Mouse (Mus musculus) CH12.LX (cell line): ENCODE measurements at regions not wholly inside any gene's neighbourhood (a gene's known extent, or its start where the extent isn't known, plus 50 kb on each side); places are given as distances from the start of the nearest gene placed in this dataset.

ENCODE experiments used
- DNase-seq: peaks from one replicate; pipeline ENCODE4 v3.0.0-alpha.2; 2013; ENCODE audit errors: extremely low read depth
- H3K27ac ChIP-seq: 2 replicates; pipeline ENCODE4 v1.5.1; 2012; ENCODE audit warnings: low read depth, mild to moderate bottlenecking, control low read depth, moderate library complexity; ENCODE audit not compliant: insufficient read depth
- H3K27me3 ChIP-seq: replicated peaks from 2 replicates; pipeline ENCODE3; 2012; ENCODE audit warnings: inconsistent platforms
- H3K36me3 ChIP-seq, 2 experiments: replicated peaks in 1 of 2; 2 replicates each; pipeline versions ENCODE3 to v1.6.1; 2012; ENCODE audit warnings: inconsistent platforms in 1 of 2, low read length in 1 of 2, mild to moderate bottlenecking in 1 of 2, mixed read lengths in 1 of 2, moderate library complexity in 1 of 2; ENCODE audit not compliant: control insufficient read depth in 1 of 2, insufficient read depth in 1 of 2
- H3K4me1 ChIP-seq, 2 experiments: 2 replicates each; pipeline ENCODE4 v1.6.1; 2012; ENCODE audit warnings: inconsistent platforms in 1 of 2, moderate library complexity in 1 of 2; ENCODE audit not compliant: insufficient read depth in 2 of 2, control insufficient read depth in 1 of 2
- H3K4me2 ChIP-seq: 2 replicates; pipeline ENCODE4 v1.6.1; 2012; ENCODE audit warnings: low read depth, mild to moderate bottlenecking, control low read depth; ENCODE audit not compliant: poor library complexity, insufficient read depth, severe bottlenecking
- H3K4me3 ChIP-seq, 3 experiments: fragments of 150-350 bp in 1 of 3; sonication (generic) in 1 of 3; replicated peaks in 1 of 3; 2 replicates each; pipeline versions ENCODE3 to v1.5.1; 2011 to 2012; ENCODE audit warnings: low read depth in 2 of 3, low read length in 2 of 3, mild to moderate bottlenecking in 2 of 3, moderate library complexity in 2 of 3, control low read depth in 1 of 3, improper control_type of control experiment in 1 of 3, inconsistent platforms in 1 of 3, mixed read lengths in 1 of 3; ENCODE audit not compliant: poor library complexity in 1 of 3
- H3K79me2 ChIP-seq: replicated peaks from 2 replicates; pipeline ENCODE4 v1.6.1; 2012; ENCODE audit warnings: mild to moderate bottlenecking, moderate library complexity; ENCODE audit not compliant: control insufficient read depth, poor library complexity, insufficient read depth, severe bottlenecking; ENCODE audit errors: extremely low read depth
- H3K9ac ChIP-seq: 2 replicates; pipeline ENCODE4 v1.6.1; 2012; ENCODE audit warnings: low read depth, mild to moderate bottlenecking, control low read depth, moderate library complexity; ENCODE audit not compliant: insufficient read depth
- H3K9me3 ChIP-seq: replicated peaks from 2 replicates; pipeline ENCODE3; 2012; ENCODE audit warnings: low read length, inconsistent platforms, mixed read lengths
- BHLHE40 ChIP-seq: IDR thresholded peaks from 2 replicates; pipeline ENCODE4 v1.6.1; 2011; ENCODE audit warnings: mild to moderate bottlenecking, low read depth, low read length, improper control_type of control experiment
- CTCF ChIP-seq, 2 experiments: IDR thresholded peaks in 1 of 2; conservative IDR thresholded peaks in 1 of 2; 2 replicates each; pipeline ENCODE4 v1.5.1; 2011 to 2012; ENCODE audit warnings: low read depth in 2 of 2, low read length in 2 of 2, improper control_type of control experiment in 1 of 2, inconsistent platforms in 1 of 2, mild to moderate bottlenecking in 1 of 2, moderate library complexity in 1 of 2
- GABPA ChIP-seq: IDR thresholded peaks from 2 replicates; pipeline ENCODE4 v1.6.1; 2012; ENCODE audit warnings: low read depth, low read length, improper control_type of control experiment, inconsistent platforms; ENCODE audit not compliant: insufficient replicate concordance
- JUN ChIP-seq: IDR thresholded peaks from 2 replicates; pipeline ENCODE4 v1.6.1; 2011; ENCODE audit warnings: low read depth, mild to moderate bottlenecking, low read length, improper control_type of control experiment, moderate library complexity; ENCODE audit not compliant: insufficient read depth
- KAT2A ChIP-seq: IDR thresholded peaks from 2 replicates; pipeline ENCODE4 v1.6.1; 2012; ENCODE audit warnings: low read length, improper control_type of control experiment, inconsistent platforms; ENCODE audit not compliant: insufficient replicate concordance
- MAZ ChIP-seq: IDR thresholded peaks from 2 replicates; pipeline ENCODE4 v1.6.1; 2012; ENCODE audit warnings: low read depth, mild to moderate bottlenecking, inconsistent platforms, low read length, improper control_type of control experiment, moderate library complexity
- NELFE ChIP-seq: IDR thresholded peaks from 2 replicates; pipeline ENCODE4 v1.6.1; 2011; ENCODE audit warnings: low read depth, low read length, improper control_type of control experiment
- POLR2A ChIP-seq: IDR thresholded peaks from 2 replicates; pipeline ENCODE4 v1.6.1; 2011; ENCODE audit warnings: low read depth, mild to moderate bottlenecking, improper control_type of control experiment, low read length
- RAD21 ChIP-seq: IDR thresholded peaks from 2 replicates; pipeline ENCODE4 v1.6.1; 2011; ENCODE audit warnings: low read depth, mild to moderate bottlenecking, low read length, improper control_type of control experiment, moderate library complexity
- SMC3 ChIP-seq: IDR thresholded peaks from 2 replicates; pipeline ENCODE4 v1.6.1; 2011; ENCODE audit warnings: low read depth, low read length, improper control_type of control experiment
- UBTF ChIP-seq: IDR thresholded peaks from 2 replicates; pipeline ENCODE4 v1.6.1; 2012; ENCODE audit warnings: low read depth, mild to moderate bottlenecking, inconsistent platforms, low read length, improper control_type of control experiment, moderate library complexity
- USF2 ChIP-seq: conservative IDR thresholded peaks from 2 replicates; pipeline ENCODE4 v1.6.1; 2011; ENCODE audit warnings: low read depth, low read length, improper control_type of control experiment
- ZC3H11A ChIP-seq: IDR thresholded peaks from 2 replicates; pipeline ENCODE4 v1.6.1; 2012; ENCODE audit warnings: low read depth, mild to moderate bottlenecking, inconsistent platforms, low read length, improper control_type of control experiment
- ZMIZ1 ChIP-seq: IDR thresholded peaks from 2 replicates; pipeline ENCODE4 v1.6.1; 2012; ENCODE audit warnings: low read depth, mild to moderate bottlenecking, inconsistent platforms, low read length, improper control_type of control experiment
- ZNF384 ChIP-seq: IDR thresholded peaks from 2 replicates; pipeline ENCODE4 v1.6.1; 2012; ENCODE audit warnings: low read depth, low read length, improper control_type of control experiment, inconsistent platforms
- dilution Hi-C: fragments of 300-500 bp; cut with MboI; formaldehyde crosslinking; loops from 2 replicates; pipeline ENCODE4 v1.14.3; 2020; ENCODE audit warnings: low sequenced_read_pairs; ENCODE audit not compliant: extremely low pct_unique_long_range_greater_than_20kb, extremely low pct_ligation_motif_present
- in situ Hi-C: fragments of 300-500 bp; cut with MboI; formaldehyde crosslinking; loops from 3 replicates; pipeline ENCODE4 v1.14.3; 2019; ENCODE audit warnings: low sequenced_read_pairs, low pct_ligation_motif_present, low pct_unique_long_range_greater_than_20kb, mixed read lengths

GRCm38 (mm10) chr9:115710039-115710739 is 199.1 kb upstream of the Gadl1 start:
- Histone ChIP-seq H3K4me1 (peaks cover 0 to 9% of the 10 kb centered on the region in 2 experiments; a peak in 1 of 4 replicates), H3K4me3 (no peak overlapping the region), H3K27me3 (no peaks in the 10 kb centered on the region), H3K4me2 (peak overlapping the region; percentile 19), H3K79me2 (no peaks in the 10 kb centered on the region), H3K9ac (peak overlapping the region; percentile 51; the same call in 1 of the 2 replicates), H3K27ac (no peak overlapping the region), H3K36me3 (no peaks in the 10 kb centered on the region), H3K9me3 (no peaks in the 10 kb centered on the region)
- dilution Hi-C loops = no loop called here
- peak; percentile 65 for DNase-seq
- peak; percentile 98 for TF ChIP-seq ZNF384
- TF ChIP-seq SMC3 = peak; percentile 83
- TF ChIP-seq USF2 = 0 out of 2 replicates have a peak, but pooled peaks have one; percentile 13
- TF ChIP-seq MAZ = no peak
- TF ChIP-seq BHLHE40 = peak; percentile 52; the same call in 1 of the 2 replicates
- no peak for TF ChIP-seq POLR2A
- TF ChIP-seq RAD21 = peak; percentile 94
- TF ChIP-seq CTCF (conservative IDR thresholded peaks at IDR 0.05 in 1 of 2, IDR thresholded peaks at IDR 0.05 in 1 of 2; ENCODE audit: low read depth in 2 of 2, low read length in 2 of 2) = peak; percentile 65 to 92
- in situ Hi-C loops = loop anchor here (25.0 kb wide), 2 partner anchors 327 to 548 kb away; no protein-coding TSS in a partner anchor

GRCm38 (mm10) chr9:115720306-115720705 is 188.9 kb upstream of the Gadl1 start:
- dilution Hi-C loops (no loop called here), in situ Hi-C loops (loop anchor here (25.0 kb wide), 2 partner anchors 317 to 558 kb away; no protein-coding TSS in a partner anchor)
- no peaks in the 10 kb centered on the region for H3K27me3 ChIP-seq
- H3K9ac ChIP-seq = no peak overlapping the region
- H3K9me3 ChIP-seq = peaks cover 6% of the 10 kb centered on the region
- TF ChIP-seq POLR2A = no peak
- TF ChIP-seq ZMIZ1 = no peak
- TF ChIP-seq ZNF384 = no peak
- no peak for TF ChIP-seq ZC3H11A
- no peak for TF ChIP-seq KAT2A
- no peak for TF ChIP-seq GABPA
- no peak for TF ChIP-seq UBTF
- TF ChIP-seq NELFE = no peak
- no peak for TF ChIP-seq JUN
- no peak for TF ChIP-seq MAZ
- H3K4me2 ChIP-seq = no peak overlapping the region
- H3K27ac ChIP-seq = no peak overlapping the region
- no peaks in the 10 kb centered on the region for H3K4me1 ChIP-seq
- no peaks in the 10 kb centered on the region for H3K36me3 ChIP-seq
- no peak overlapping the region for H3K4me3 ChIP-seq
- no peak for DNase-seq
- no peaks in the 10 kb centered on the region for H3K79me2 ChIP-seq
